Mouse (Mus musculus) cerebellum, adult 18-20 months (tissue): ENCODE results near the gene Hk1.
"Not testable (repeated sequence)": the region's sequence is repeated elsewhere in the genome, so short reads cannot be mapped to it uniquely, and the experiment has no call there.

Experiments used
- DNase-seq, 2 experiments: peaks; one replicate each; pipeline ENCODE4 v3.0.0; 2021

The Hk1 gene

DNA sequence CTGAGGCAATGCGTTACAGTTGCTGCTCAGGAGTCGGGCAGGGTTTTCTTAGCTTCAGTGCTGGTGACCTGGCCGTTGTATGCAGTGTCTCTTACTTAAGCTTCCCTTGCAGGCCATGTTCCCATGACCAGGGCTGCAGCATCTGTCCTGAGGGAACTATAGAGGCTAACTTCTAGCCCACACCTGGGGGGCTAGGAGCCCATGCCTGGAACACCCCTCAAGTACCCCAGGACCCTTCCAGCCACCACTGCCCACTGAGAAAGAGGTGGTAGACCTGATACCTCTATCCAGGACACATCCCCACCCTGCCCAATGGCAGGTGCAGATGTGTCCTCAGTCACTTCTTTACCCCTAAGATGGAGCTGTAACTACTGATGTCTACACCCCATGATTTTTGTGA, 38.7 kb downstream of the Hk1 start:
- DNase-seq: peak in 1 of 2 experiments; percentile 28

DNA sequence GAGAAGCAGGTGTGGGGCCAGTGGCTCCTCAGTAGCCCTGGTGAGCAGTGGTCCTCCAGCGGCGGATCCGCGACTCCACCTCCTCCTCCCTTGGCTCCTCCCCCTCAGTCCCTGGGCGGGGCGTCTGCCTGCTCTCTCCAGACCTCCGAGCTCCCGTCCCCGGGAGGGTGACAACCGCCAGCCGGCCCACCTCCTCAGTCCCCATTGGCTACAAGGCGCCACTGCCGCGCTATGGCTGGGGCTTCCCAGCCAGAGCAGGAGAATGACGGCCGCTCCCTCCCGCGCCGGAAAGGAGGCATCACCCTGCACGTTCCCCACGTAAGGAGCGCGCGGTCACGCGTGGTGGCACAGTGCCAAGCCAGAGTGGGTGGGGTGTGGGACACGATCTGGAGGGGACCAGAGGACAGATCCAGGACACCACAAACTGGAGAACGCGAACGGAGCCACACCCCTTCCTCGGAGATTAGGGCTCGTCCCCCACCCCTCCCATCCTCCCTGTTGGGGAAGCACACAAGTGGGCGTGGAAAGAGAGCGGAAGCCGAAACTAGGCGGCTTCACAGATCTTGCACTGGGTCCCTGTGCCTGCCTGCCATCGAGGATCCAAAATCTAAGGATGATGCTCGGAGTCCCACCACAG, 39.5 kb downstream of the Hk1 start:
- DNase-seq: peak; percentile 93 to 98

GRCm38 (mm10) chr10:62339211-62340094, 40.3 kb downstream of the Hk1 start:
- peak; percentile 62 to 67 for DNase-seq

- DNase-seq: peak in 1 of 2 experiments; percentile 39
Observed at GRCm38 (mm10) chr10:62338626-62339025, 41.1 kb downstream of the Hk1 start.

- DNase-seq: peak in 1 of 2 experiments; percentile 30
Observed at GRCm38 (mm10) chr10:62338176-62338575, 41.5 kb downstream of the Hk1 start.

- DNase-seq: peak in 1 of 2 experiments; percentile 38
Observed at GRCm38 (mm10) chr10:62336601-62337578, 42.8 kb downstream of the Hk1 start.

DNA sequence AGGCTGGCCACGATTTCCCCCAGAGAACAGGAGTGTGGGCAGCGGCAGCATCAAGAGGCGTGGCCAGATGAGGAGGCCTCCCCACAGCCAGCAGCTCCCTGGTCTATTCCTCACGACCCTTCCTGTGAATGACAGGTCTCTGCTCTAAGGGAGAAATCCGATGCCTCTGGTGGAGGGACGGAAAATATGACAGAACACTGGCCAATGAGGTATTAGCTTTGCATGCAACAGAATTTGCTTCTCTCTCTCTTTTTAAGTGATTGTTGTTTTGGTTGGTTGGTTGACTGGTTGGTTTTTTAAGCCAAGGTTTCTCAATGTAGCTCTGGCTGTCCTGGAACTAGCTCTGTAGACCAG, 44.3 kb downstream of the Hk1 start:
- DNase-seq: no peak

DNA sequence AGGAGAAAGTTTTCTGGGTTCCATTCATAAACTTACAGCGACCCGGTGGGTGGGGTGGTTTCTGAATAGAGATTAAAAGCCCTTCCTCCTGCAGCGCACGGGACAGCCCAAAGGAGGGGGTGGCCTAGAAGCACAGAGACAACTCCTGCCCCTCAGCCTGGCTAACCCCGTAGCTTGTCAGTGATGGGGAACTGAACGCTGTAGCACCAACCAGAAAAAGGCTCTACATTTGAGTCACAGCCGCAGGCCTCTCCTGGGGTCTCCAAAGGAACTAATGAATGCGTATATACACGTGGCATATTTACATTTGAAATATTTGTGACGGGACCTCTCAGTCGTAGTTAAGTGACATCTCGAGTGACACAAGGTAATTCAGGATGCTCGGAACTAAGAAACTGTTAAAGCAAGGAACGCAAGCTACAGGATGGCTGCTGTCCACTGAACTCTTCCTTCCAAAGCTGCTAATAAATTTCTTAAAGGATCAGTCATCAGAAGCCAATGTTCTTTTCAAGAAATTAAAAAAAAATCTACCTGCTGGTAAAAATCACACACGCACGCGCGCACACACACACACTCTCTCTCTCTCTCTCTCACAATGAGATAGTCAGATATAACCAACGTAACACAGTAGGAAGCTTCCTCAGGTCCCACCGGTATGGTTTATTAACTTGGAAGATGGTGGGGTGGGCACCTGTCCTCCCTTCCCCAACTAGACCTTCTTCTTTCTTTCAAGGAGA, 44.9 kb downstream of the Hk1 start:
- no peak for DNase-seq

DNA sequence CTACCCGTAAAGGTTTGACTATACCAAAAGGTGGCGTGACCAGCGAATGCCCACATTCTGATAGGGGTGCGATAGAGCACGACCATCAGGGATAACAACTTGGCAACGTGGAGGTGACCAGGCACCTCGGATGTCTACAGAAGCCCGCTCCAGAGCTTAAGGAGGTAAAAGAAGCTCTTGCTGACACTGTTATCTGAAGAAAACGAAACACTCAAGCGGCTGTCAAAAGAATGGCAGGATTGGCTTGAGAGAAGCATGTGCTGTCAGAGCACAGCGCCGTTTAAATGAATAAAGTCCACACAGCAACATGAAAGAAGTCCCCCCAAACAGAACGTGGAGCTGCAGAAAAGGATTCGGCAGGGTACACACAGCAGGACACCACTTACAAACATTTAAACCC, 46.4 kb downstream of the Hk1 start:
- peak in 1 of 2 experiments; percentile 26 for DNase-seq

DNA sequence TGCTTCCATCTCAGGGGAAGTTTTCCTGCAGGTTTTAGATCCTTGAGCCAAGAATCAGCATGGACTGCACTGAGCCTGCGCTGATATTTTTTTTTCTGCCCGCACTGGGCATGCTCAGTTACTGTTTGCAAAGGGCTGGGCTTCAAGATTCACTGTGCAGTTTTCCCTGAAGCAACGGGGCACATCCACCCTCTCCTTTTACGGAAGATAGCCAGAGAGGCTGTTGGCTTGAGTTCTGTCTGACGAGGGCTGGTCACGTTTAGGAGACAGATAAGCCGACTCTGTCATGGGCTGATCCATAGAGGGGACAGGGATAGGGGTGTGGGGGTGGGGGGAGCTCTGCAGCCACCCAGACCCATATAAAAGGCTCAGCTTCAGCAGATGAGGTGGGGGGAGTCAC, 47.2 kb downstream of the Hk1 start:
- DNase-seq: peak; percentile 78 to 83

DNA sequence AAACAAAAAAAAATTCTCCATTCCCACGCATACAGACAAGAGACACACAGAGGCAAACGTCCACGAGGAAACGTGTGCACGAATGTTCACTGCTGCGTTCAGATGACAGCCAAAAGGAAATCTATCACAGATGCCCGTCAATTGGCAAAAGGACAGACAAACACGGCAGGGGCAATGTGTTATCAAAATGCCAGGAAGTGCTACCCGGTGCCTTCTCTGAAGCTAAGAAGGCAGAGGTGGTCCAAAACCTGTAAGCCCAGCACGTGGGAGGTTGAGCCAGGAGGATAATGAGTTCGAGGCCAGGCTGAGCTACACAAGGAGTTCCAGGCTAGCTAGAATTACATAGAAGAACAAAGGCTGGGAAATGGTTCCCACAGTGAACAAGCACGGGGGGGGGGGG, 47.9 kb downstream of the Hk1 start:
- peak in 1 of 2 experiments; percentile 25 for DNase-seq

GRCm38 (mm10) chr10:62331296-62331695, 48.4 kb downstream of the Hk1 start:
- DNase-seq: peak in 1 of 2 experiments; percentile 22

GRCm38 (mm10) chr10:62329846-62330245, 49.9 kb downstream of the Hk1 start:
- DNase-seq: peak in 1 of 2 experiments; percentile 19

DNA sequence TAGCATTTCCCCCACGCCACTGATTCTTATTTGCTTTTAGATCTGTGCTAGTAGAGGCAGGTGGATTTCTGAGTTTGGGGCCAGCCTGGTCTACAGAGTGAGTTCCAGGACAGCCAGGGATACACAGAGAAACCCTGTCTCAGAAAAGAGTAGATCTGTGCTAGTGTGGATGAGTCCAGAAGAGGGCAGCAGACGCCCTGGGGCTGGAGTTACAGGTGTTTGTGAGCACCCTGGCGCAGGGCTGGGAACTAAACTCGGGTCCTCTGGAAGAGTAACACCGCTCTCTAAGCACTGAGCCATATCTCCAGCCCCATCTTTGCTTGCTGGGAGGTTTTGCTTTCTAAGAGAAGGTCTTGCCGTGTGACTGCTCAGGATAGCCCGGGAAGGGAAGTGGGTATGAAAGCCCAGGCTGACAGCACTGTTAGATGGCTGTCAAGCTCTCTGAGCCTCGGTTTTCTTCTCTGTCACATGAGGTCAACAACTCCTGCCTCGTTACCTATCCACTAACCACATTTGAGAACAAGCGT, 50.8 kb downstream of the Hk1 start:
- DNase-seq: peak in 1 of 2 experiments; percentile 30

GRCm38 (mm10) chr10:62327572-62328317, 52.0 kb downstream of the Hk1 start:
- peak; percentile 55 to 58 for DNase-seq

DNA sequence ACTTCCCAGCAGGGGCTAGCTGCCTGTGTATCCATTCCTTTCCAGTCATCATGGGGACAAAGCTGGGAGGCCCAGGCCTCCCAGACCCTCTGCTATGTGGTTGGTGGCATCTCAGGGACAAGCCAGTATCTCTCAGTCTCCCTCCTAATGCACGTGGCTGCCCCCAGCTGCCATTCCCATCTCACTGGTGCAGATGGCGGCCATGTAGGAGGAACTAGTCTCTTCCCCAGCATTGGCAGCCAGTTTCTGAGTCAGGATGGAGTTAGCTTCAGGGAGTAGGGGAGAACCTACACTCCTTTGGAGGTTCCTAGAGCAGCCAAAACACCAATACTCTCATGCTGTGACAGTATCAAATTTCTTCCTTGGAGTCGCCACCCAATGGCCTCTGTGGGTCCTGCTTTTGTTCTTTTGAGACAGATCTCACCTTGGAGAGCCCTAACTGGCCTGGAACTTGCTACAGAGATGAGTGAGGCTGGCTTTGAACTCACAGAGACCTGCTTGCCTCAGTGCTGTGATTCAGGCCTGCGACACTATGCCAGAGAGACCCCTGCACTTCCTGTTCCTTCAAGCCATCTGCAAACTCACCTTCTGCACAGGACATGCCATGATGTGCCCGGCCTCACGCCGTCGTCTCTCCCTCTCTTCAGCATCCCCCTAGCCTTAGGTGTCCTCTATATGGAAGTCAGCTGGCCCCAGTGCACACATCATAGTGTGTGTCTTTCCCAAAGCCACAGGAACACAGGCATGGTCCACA, 52.7 kb downstream of the Hk1 start:
- DNase-seq: no peak

GRCm38 (mm10) chr10:62326002-62326401, 53.7 kb downstream of the Hk1 start:
- no peak for DNase-seq

GRCm38 (mm10) chr10:62322821-62323220, 56.9 kb downstream of the Hk1 start:
- DNase-seq: not testable (repeated sequence)

GRCm38 (mm10) chr10:62321457-62321856, 58.3 kb downstream of the Hk1 start:
- peak in 1 of 2 experiments; percentile 51 for DNase-seq

DNA sequence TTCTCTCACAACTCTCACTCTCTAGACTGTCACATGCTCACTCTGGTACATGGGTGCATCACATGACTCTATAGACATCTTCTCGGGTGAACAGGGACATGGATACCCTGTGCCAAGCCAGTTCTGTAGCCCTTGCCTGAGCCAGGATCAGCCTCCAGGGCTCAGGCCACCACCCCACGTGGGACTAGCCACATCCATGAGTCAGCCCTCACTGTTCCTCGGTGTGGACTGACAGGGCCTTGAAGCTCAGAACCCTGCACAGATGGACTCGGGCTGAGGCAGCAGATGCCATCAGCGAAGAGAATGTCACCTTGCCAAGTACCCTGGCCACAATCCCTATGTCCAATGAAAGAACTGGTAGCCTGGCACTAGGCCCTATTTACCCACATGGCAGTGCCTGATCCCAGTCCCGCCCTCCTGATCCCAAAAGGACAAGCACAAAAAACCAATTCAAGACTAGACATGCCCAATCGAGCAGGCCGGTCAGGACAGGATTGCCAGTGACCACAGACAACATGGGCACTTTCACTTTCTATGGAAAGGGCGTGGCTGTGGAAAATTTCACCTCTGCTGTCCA, 59.2 kb downstream of the Hk1 start:
- peak; percentile 97 to 98 for DNase-seq
